Mouse (Mus musculus) MEL (cell line): ENCODE measurements around the gene Men1. TPM values are rescaled to one million over a fixed set of nuclear protein-coding genes. Genes with fewer than 3 reads are reported as not detected.

Source experiments
- DNase-seq: peaks from one replicate; pipeline ENCODE4 v3.0.0; 2011; ENCODE audit warnings: low read depth, low spot score
- H3K27ac ChIP-seq: 2 replicates; pipeline ENCODE4 v1.5.1; 2012; ENCODE audit warnings: low read depth, mild to moderate bottlenecking, control low read depth, low read length, moderate library complexity; ENCODE audit not compliant: control insufficient read depth
- H3K27me3 ChIP-seq, 2 experiments: fragments of 150-350 bp in 1 of 2; sonication (generic) in 1 of 2; 2 replicates each; pipeline ENCODE4 v1.6.1; 2012; ENCODE audit warnings: low read length in 2 of 2, mild to moderate bottlenecking in 2 of 2, improper control_type of control experiment in 1 of 2, moderate library complexity in 1 of 2; ENCODE audit not compliant: insufficient read depth in 2 of 2, control insufficient read depth in 1 of 2
- H3K36me3 ChIP-seq, 2 experiments: 2 replicates each; pipeline ENCODE4 v1.6.1; 2012 to 2014; ENCODE audit warnings: low read length in 2 of 2, improper control_type of control experiment in 1 of 2, inconsistent platforms in 1 of 2, mild to moderate bottlenecking in 1 of 2; ENCODE audit not compliant: insufficient read depth in 2 of 2, control insufficient read depth in 1 of 2
- H3K4me1 ChIP-seq, 2 experiments: fragments of 150-350 bp in 1 of 2; sonication (generic) in 1 of 2; 2 replicates each; pipeline ENCODE4 v1.6.1; 2012; ENCODE audit warnings: low read length in 2 of 2, improper control_type of control experiment in 1 of 2, mild to moderate bottlenecking in 1 of 2; ENCODE audit not compliant: insufficient read depth in 2 of 2, control insufficient read depth in 1 of 2
- H3K4me3 ChIP-seq, 2 experiments: fragments of 150-350 bp in 1 of 2; sonication (generic) in 1 of 2; 2 replicates each; pipeline ENCODE4 v1.5.1; 2012; ENCODE audit warnings: low read depth in 2 of 2, low read length in 2 of 2, mild to moderate bottlenecking in 2 of 2, moderate library complexity in 2 of 2, control low read depth in 1 of 2, improper control_type of control experiment in 1 of 2; ENCODE audit not compliant: control insufficient read depth in 1 of 2, insufficient read depth in 1 of 2
- H3K79me2 ChIP-seq: 2 replicates; pipeline ENCODE4 v1.6.1; 2012; ENCODE audit warnings: mild to moderate bottlenecking, low read length, moderate library complexity; ENCODE audit not compliant: control insufficient read depth, poor library complexity, insufficient read depth
- H3K9ac ChIP-seq: 2 replicates; pipeline ENCODE4 v1.6.1; 2012; ENCODE audit warnings: low read depth, mild to moderate bottlenecking, control low read depth, low read length, moderate library complexity; ENCODE audit not compliant: control insufficient read depth, poor library complexity, severe bottlenecking
- H3K9me3 ChIP-seq: fragments of 150-350 bp; sonication (generic); replicated peaks from 2 replicates; pipeline ENCODE4 v1.6.1; 2012; ENCODE audit warnings: mild to moderate bottlenecking, low read length, improper control_type of control experiment, moderate library complexity; ENCODE audit not compliant: insufficient read depth
- ELF1 ChIP-seq: IDR thresholded peaks from 2 replicates; pipeline ENCODE4 v1.6.1; 2014; ENCODE audit warnings: low read depth, mild to moderate bottlenecking, inconsistent platforms, low read length, improper control_type of control experiment, moderate library complexity
- EP300 ChIP-seq, 2 experiments: IDR thresholded peaks; 2 replicates each; pipeline ENCODE4 v1.6.1; 2011; ENCODE audit warnings: improper control_type of control experiment in 2 of 2, low read length in 2 of 2, low read depth in 1 of 2, mild to moderate bottlenecking in 1 of 2
- GATA1 ChIP-seq: IDR thresholded peaks from 2 replicates; pipeline ENCODE4 v1.6.1; 2011; ENCODE audit warnings: low read depth, low read length, improper control_type of control experiment
- JUND ChIP-seq: IDR thresholded peaks from 2 replicates; pipeline ENCODE4 v1.6.1; 2011; ENCODE audit warnings: low read depth, mild to moderate bottlenecking, improper control_type of control experiment, low read length
- MYB ChIP-seq: IDR thresholded peaks from 2 replicates; pipeline ENCODE4 v1.6.1; 2011; ENCODE audit warnings: mild to moderate bottlenecking, low read depth, low read length, improper control_type of control experiment
- NRF1 ChIP-seq: IDR thresholded peaks from 2 replicates; pipeline ENCODE4 v1.6.1; 2014; ENCODE audit warnings: low read depth, mild to moderate bottlenecking, inconsistent platforms, low read length, improper control_type of control experiment, moderate library complexity; ENCODE audit not compliant: poor library complexity, insufficient read depth, severe bottlenecking
- POLR2A ChIP-seq, 2 experiments: IDR thresholded peaks; 2 replicates each; pipeline ENCODE4 v1.6.1; 2011 to 2012; ENCODE audit warnings: low read length in 2 of 2, mild to moderate bottlenecking in 2 of 2, control low read depth in 1 of 2, improper control_type of control experiment in 1 of 2, low read depth in 1 of 2, moderate library complexity in 1 of 2; ENCODE audit not compliant: control insufficient read depth in 1 of 2, insufficient read depth in 1 of 2, poor library complexity in 1 of 2
- POLR2AphosphoS5 ChIP-seq: IDR thresholded peaks from 2 replicates; pipeline ENCODE4 v1.6.1; 2012; ENCODE audit warnings: low read depth, borderline replicate concordance, mild to moderate bottlenecking, inconsistent platforms, low read length, moderate library complexity, mixed read lengths
- TCF12 ChIP-seq: IDR thresholded peaks from 2 replicates; pipeline ENCODE4 v1.6.1; 2014; ENCODE audit warnings: low read depth, mild to moderate bottlenecking, inconsistent platforms, low read length, improper control_type of control experiment, moderate library complexity
- ZC3H11A ChIP-seq: IDR thresholded peaks from 2 replicates; pipeline ENCODE4 v1.6.1; 2012; ENCODE audit warnings: low read depth, mild to moderate bottlenecking, inconsistent platforms, low read length, improper control_type of control experiment
- ZMIZ1 ChIP-seq: IDR thresholded peaks from 2 replicates; pipeline ENCODE4 v1.6.1; 2012; ENCODE audit warnings: low read depth, mild to moderate bottlenecking, inconsistent platforms, low read length, improper control_type of control experiment, moderate library complexity
- polyA plus RNA-seq, 2 experiments: library from polyadenylated mRNA; stranded (reverse) in 1 of 2; unstranded in 1 of 2; fragments of >175 nt in 1 of 2; fragments of >200 nt in 1 of 2; gene quantifications; 2 replicates each; pipeline versions ENCODE4 v1.2.1 to v1.2.4; 2012; ENCODE audit warnings: low replicate concordance in 2 of 2, low read depth in 1 of 2; ENCODE audit not compliant: insufficient read length in 2 of 2, insufficient read depth in 1 of 2, missing spikeins in 1 of 2
- total RNA-seq: library from RNA; depleted of rRNA; stranded (reverse); fragments of 300-350 nt; gene quantifications from 2 replicates; pipeline ENCODE4 v1.2.3, GENCODE M21; 2012

The Men1 gene
- total and polyA plus RNA-seq, 3 experiments = 39.4 to 132 TPM; not detected in 1

- H3K4me1 ChIP-seq = peaks cover 0 to 2% of the 10 kb centered on the region in 2 experiments; a peak in 2 of 4 replicates
- no peaks in the 10 kb centered on the region for H3K79me2 ChIP-seq
- H3K27ac ChIP-seq = no peak overlapping the region
- TF ChIP-seq EP300 (IDR thresholded peaks at IDR 0.05; ENCODE audit: low read depth in 1 of 2, low read length in 2 of 2) (no peak), POLR2A (IDR thresholded peaks at IDR 0.05; ENCODE audit: control insufficient read depth in 1 of 2, insufficient read depth in 1 of 2, low read depth in 1 of 2, low read length in 2 of 2, poor library complexity in 1 of 2) (no peak), MYB (no peak), ZMIZ1 (no peak)
- TF ChIP-seq, all 39 proteins: peak for 0
- no peaks in the 10 kb centered on the region; a peak in 1 of 4 replicates for H3K36me3 ChIP-seq
- no peaks in the 10 kb centered on the region for H3K27me3 ChIP-seq
- no peaks in the 10 kb centered on the region for H3K9me3 ChIP-seq
- DNase-seq = no peak
- H3K9ac ChIP-seq = no peak overlapping the region
- H3K4me3 ChIP-seq = no peak overlapping the region
These were observed 12.8 kb downstream of the Men1 start for GRCm38 (mm10) chr19:6347615-6348014.

- H3K36me3 ChIP-seq = no peaks in the 10 kb centered on the region; a peak in 1 of 4 replicates
- no peak for DNase-seq
- H3K27ac ChIP-seq = no peak overlapping the region
- H3K4me1 ChIP-seq = peaks cover 0 to 2% of the 10 kb centered on the region in 2 experiments; a peak in 2 of 4 replicates
- no peaks in the 10 kb centered on the region for H3K9me3 ChIP-seq
- TF ChIP-seq JUND = no peak
- TF ChIP-seq ZC3H11A = no peak
- H3K79me2 ChIP-seq = no peaks in the 10 kb centered on the region
- H3K4me3 ChIP-seq = no peak overlapping the region
- no peaks in the 10 kb centered on the region for H3K27me3 ChIP-seq
- no peak overlapping the region for H3K9ac ChIP-seq
These were observed 13.9 kb downstream of the Men1 start for GRCm38 (mm10) chr19:6348717-6349116.

GRCm38 (mm10) chr19:6349215-6349983, 14.6 kb downstream of the Men1 start:
- Histone ChIP-seq H3K27ac (no peak overlapping the region), H3K36me3 (no peaks in the 10 kb centered on the region; a peak in 1 of 4 replicates), H3K9ac (no peak overlapping the region), H3K27me3 (no peaks in the 10 kb centered on the region), H3K79me2 (no peaks in the 10 kb centered on the region), H3K4me1 (peaks cover 0 to 2% of the 10 kb centered on the region in 2 experiments; a peak in 2 of 4 replicates), H3K9me3 (no peaks in the 10 kb centered on the region), H3K4me3 (no peak overlapping the region)
- TF ChIP-seq ELF1 = no peak
- no peak for TF ChIP-seq TCF12
- TF ChIP-seq POLR2AphosphoS5 = no peak
- TF ChIP-seq NRF1 = no peak
- TF ChIP-seq GATA1 = 0 out of 2 replicates have a peak, but pooled peaks have one; percentile 5
- no peak for DNase-seq
